Mouse (Mus musculus): ENCODE results near the gene Gnb1.

- no peak for TF ChIP-seq CTCF (IDR thresholded peaks at IDR 0.05)
- TF ChIP-seq EP300 (IDR thresholded peaks at IDR 0.05; ENCODE audit: insufficient read depth, low read depth, low read length), result no peak
- no peak for TF ChIP-seq POLR2A (IDR thresholded peaks at IDR 0.05; ENCODE audit: insufficient read depth, low read depth, low read length)
Measured at GRCm38 (mm10) chr4:155465607-155466006, 25.6 kb upstream of the Gnb1 start.

All from heart, adult 2 months (tissue).